Mouse (Mus musculus) embryonic facial prominence, embryonic 11.5 days (tissue): ENCODE measurements at regions not wholly inside any gene's neighbourhood (a gene's known extent, or its start where the extent isn't known, plus 50 kb on each side); places are given as distances from the start of the nearest gene placed in this dataset.

Experiments
- ATAC-seq: fragments of 200-750 bp; cut with Nextera tagmentation; replicated peaks from 2 replicates; pipeline ENCODE4 v1.8.0; 2017; ENCODE audit warnings: low read depth; ENCODE audit not compliant: insufficient number of reproducible peaks, low FRiP score, low TSS enrichment
- DNase-seq: peaks from one replicate; pipeline ENCODE4 v3.0.0-alpha.2; 2015; ENCODE audit warnings: low spot score
- H3K27ac ChIP-seq: fragments of 300-500 bp; sonication (generic); replicated peaks from 2 replicates; pipeline ENCODE4 v1.5.1; 2014; ENCODE audit warnings: mild to moderate bottlenecking, low read depth, low read length, control low read depth
- H3K27me3 ChIP-seq: fragments of 300-500 bp; sonication (generic); 2 replicates; pipeline ENCODE4 v1.6.1; 2014; ENCODE audit warnings: mild to moderate bottlenecking, low read length, moderate library complexity, mixed read lengths; ENCODE audit not compliant: control insufficient read depth, insufficient read depth
- H3K36me3 ChIP-seq: fragments of 300-500 bp; sonication (generic); replicated peaks from 2 replicates; pipeline ENCODE4 v1.6.1; 2014; ENCODE audit warnings: low read depth, mild to moderate bottlenecking, low read length, moderate library complexity, mixed read lengths; ENCODE audit not compliant: control insufficient read depth, insufficient read depth
- H3K4me1 ChIP-seq: fragments of 300-500 bp; sonication (generic); 2 replicates; pipeline ENCODE4 v1.6.1; 2014; ENCODE audit warnings: low read length, mixed read lengths; ENCODE audit not compliant: control insufficient read depth, insufficient read depth
- H3K4me2 ChIP-seq: fragments of 300-500 bp; sonication (generic); 2 replicates; pipeline ENCODE4 v1.6.1; 2014; ENCODE audit warnings: low read depth, mild to moderate bottlenecking, control low read depth, low read length, moderate library complexity
- H3K4me3 ChIP-seq: fragments of 300-500 bp; sonication (generic); 2 replicates; pipeline ENCODE4 v1.5.1; 2014; ENCODE audit warnings: low read depth, low read length, control low read depth
- H3K9ac ChIP-seq: fragments of 300-500 bp; sonication (generic); replicated peaks from 2 replicates; pipeline ENCODE4 v1.6.1; 2014; ENCODE audit warnings: mild to moderate bottlenecking, control low read depth, low read length
- H3K9me3 ChIP-seq: fragments of 300-500 bp; sonication (generic); replicated peaks from 2 replicates; pipeline ENCODE4 v1.6.1; 2016; ENCODE audit warnings: mild to moderate bottlenecking, low read length, inconsistent platforms, mixed read lengths; ENCODE audit not compliant: control insufficient read depth
- WGBS: fragments of 180-500 bp; shearing (Covaris S2); extraction: QIAGEN DNeasy Blood & Tissue Kit; methylation state at CpG from one replicate; pipeline ENCODE4 v1.1.7; 2014; 5-methylcytosine and 5-hydroxymethylcytosine counted together

DNA sequence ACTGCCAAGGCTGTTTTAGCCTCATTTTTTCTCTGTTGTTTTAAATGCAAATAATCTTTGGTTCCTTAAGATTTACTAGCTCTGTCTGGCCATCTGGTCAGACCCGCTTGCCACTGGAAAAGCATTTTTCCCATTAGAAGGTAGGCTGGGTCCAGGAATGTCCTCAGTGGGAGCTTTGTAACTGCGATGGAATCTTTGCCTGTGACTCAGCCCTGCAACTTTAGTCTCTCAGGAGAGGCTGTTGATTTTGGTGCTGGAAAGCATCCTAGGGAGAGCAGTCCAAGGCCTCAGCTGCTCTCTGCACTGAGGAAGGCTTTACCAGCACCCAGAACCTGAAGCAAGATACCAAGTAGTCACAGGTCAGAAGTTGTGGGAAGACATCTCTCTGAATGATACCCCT, 205.8 kb downstream of the Fndc1 start:
- H3K4me3 ChIP-seq, result no peak overlapping the region
- no peaks in the 10 kb centered on the region for H3K27me3 ChIP-seq
- H3K36me3 ChIP-seq, result no peaks in the 10 kb centered on the region
- no peak overlapping the region for H3K9ac ChIP-seq
- 76% methylated on average over 2 of the region's 2 CpGs for WGBS
- no peaks in the 10 kb centered on the region for H3K4me1 ChIP-seq
- no peaks in the 10 kb centered on the region for H3K9me3 ChIP-seq
- DNase-seq (no peak), ATAC-seq (no peak)
- H3K4me2 ChIP-seq, result no peak overlapping the region
- no peak overlapping the region for H3K27ac ChIP-seq

- DNase-seq (no peak), ATAC-seq (no peak)
- Histone ChIP-seq H3K4me2 (no peak overlapping the region), H3K4me1 (no peaks in the 10 kb centered on the region), H3K36me3 (no peaks in the 10 kb centered on the region), H3K27me3 (no peaks in the 10 kb centered on the region), H3K27ac (no peak overlapping the region), H3K4me3 (no peak overlapping the region), H3K9me3 (no peaks in the 10 kb centered on the region), H3K9ac (no peak overlapping the region)
Observed at GRCm38 (mm10) chr17:7620166-7620565, 206.9 kb downstream of the Fndc1 start.

DNA sequence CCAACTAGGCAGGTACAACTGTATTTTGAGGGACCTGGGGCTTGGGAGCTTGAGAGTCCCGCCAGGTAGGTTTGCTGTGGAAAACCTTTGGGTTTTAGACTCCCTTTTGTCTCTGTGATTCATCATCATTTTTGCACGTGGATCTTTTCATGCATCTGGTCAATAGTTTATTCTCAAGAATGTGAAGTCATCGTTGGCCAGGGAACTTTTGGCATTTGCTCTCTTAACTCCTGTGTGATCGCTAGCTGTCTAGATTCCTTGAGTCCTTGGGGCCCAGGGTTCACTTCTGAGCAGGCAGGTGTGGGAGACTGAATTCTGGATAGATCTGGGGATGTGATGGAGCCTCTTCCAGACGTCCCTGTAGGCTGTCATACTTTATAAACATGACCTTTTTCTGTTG, 207.5 kb downstream of the Fndc1 start:
- Histone ChIP-seq H3K9me3 (no peaks in the 10 kb centered on the region), H3K9ac (no peak overlapping the region), H3K4me1 (no peaks in the 10 kb centered on the region), H3K4me2 (no peak overlapping the region), H3K4me3 (no peak overlapping the region), H3K36me3 (no peaks in the 10 kb centered on the region), H3K27ac (no peak overlapping the region), H3K27me3 (no peaks in the 10 kb centered on the region)
- DNase-seq, result no peak
- 74% methylated on average over 5 of the region's 5 CpGs for whole genome bisulfite sequencing
- ATAC-seq, result no peak

DNA sequence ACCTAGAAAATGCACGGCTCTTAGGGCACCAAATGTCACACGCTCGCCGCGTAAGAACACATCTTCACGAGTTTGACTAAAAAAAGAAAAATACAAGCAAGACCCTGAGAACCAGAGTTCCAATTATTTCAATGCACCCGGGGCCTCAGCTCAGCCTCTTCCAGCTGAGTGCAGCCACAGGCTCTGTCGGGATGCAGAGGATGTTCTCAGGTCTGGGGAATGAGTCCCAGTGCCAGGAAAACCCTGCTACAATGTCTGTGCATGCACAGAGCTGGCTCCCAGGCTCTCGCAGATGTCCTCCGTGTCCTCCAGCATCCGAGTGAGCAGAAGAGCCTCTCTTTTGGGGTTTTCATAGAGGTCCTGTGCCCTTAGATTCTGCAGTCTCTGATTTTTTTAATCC, 219.1 kb downstream of the Fndc1 start:
- Histone ChIP-seq H3K27ac (no peak overlapping the region), H3K9ac (no peak overlapping the region), H3K4me1 (no peaks in the 10 kb centered on the region), H3K4me3 (no peak overlapping the region), H3K27me3 (no peaks in the 10 kb centered on the region), H3K4me2 (no peak overlapping the region), H3K36me3 (no peaks in the 10 kb centered on the region), H3K9me3 (no peaks in the 10 kb centered on the region)
- 65% methylated on average over 11 of the region's 11 CpGs for WGBS
- ATAC-seq, result no peak
- no peak for DNase-seq

DNA sequence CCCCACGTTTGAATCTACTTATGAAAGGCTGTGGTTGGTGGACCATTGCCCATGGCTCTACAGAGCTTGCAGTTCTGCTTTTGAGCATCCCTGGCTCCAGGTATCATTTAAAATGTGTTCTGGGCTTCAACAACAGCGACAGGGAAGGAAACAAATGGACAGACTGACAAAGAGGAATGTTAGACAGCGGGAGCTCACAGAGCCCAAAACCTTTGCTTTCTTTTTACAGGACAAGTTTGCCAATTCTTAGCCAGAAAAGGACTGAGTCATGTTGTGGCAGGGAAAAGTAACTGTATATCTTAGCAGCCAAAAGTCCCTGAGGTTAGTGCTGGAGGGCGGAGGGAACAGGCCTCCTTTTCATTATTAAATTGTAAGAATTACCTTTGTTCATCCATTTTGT, 219.7 kb downstream of the Fndc1 start:
- Histone ChIP-seq H3K4me3 (no peak overlapping the region), H3K4me1 (no peaks in the 10 kb centered on the region), H3K9me3 (no peaks in the 10 kb centered on the region), H3K4me2 (no peak overlapping the region), H3K27me3 (no peaks in the 10 kb centered on the region), H3K36me3 (no peaks in the 10 kb centered on the region), H3K9ac (no peak overlapping the region), H3K27ac (no peak overlapping the region)
- ATAC-seq (no peak), DNase-seq (no peak)
- WGBS, result 77% methylated on average over 4 of the region's 4 CpGs

DNA sequence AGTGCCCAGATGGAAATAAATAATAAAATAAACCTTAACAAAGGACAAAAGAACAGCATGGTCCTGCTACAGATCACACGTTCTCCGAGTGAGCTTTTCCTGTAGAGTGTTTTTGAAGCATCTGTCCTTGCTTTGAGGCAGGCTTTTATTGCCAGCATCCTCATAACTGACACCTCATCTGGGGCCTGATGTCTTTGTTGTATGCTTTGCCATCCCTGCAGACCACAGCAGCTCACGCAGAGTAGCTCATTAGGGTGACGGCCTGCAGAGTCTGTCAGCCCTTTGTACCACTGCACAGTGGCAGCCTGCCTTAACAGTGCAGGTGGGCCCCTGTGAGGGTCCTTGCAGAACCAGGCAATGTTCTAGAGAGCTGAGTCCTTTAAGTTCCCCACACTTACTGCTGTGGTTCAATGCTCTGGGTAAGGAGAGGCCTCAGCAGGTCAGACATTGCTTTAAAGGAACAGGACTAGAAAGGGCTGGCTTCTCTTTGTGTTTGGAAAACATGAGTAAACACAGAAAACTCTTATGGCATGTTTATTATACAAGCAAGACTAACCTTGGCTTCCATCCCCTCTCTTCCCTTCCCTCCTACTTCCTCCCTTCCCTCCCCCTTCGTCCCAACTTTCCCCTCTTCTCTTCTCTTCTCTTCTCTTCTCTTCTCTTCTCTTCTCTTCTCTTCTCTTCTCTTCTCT, 219.7 kb upstream of the Unc93a2 start:
- H3K9ac ChIP-seq, result no peak overlapping the region
- H3K27ac ChIP-seq, result no peak overlapping the region
- H3K9me3 ChIP-seq, result no peaks in the 10 kb centered on the region
- no peaks in the 10 kb centered on the region for H3K27me3 ChIP-seq
- H3K4me2 ChIP-seq, result no peak overlapping the region
- no peak for DNase-seq
- no peaks in the 10 kb centered on the region for H3K36me3 ChIP-seq
- 84% methylated on average over 5 of the region's 5 CpGs for WGBS
- H3K4me3 ChIP-seq, result no peak overlapping the region
- ATAC-seq, result no peak
- no peaks in the 10 kb centered on the region for H3K4me1 ChIP-seq

DNA sequence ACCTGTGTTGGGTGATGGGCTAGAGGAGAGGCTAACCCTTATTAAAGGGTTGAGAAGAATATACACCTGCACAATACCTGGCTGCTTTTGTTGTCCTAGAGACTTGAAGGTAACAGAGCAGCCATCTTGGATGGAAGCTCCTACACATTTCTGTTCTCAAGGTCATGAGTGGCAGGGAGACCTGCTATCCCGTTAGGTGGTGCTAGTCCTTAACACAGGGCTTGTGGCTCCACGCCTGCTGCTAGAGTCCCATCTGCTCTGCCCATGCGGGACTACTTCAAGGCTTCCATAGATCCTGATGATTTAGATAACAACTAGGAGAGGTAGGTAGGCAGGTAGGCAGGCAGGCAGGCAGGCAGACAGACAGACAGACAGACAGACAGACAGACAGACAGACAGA, 218.8 kb upstream of the Unc93a2 start:
- H3K4me3 ChIP-seq, result no peak overlapping the region
- ATAC-seq, result no peak

GRCm38 (mm10) chr17:7600555-7600954, 215.3 kb upstream of the Unc93a2 start:
- 63% methylated on average over 2 of the region's 2 CpGs for WGBS
- Histone ChIP-seq H3K9ac (no peak overlapping the region), H3K9me3 (no peaks in the 10 kb centered on the region), H3K4me2 (no peak overlapping the region), H3K27me3 (no peaks in the 10 kb centered on the region), H3K36me3 (no peaks in the 10 kb centered on the region), H3K4me3 (no peak overlapping the region), H3K27ac (no peak overlapping the region), H3K4me1 (no peaks in the 10 kb centered on the region)
- no peak for DNase-seq
- no peak for ATAC-seq

More for the DNA sequence above, 218.8 kb upstream of the Unc93a2 start:
- Histone ChIP-seq H3K27me3 (no peaks in the 10 kb centered on the region), H3K36me3 (no peaks in the 10 kb centered on the region), H3K27ac (no peak overlapping the region), H3K9ac (no peak overlapping the region), H3K4me2 (no peak overlapping the region), H3K4me1 (no peaks in the 10 kb centered on the region), H3K9me3 (no peaks in the 10 kb centered on the region)
- WGBS, result 85% methylated on average over 3 of the region's 3 CpGs
- DNase-seq, result no peak
